Mouse (Mus musculus): Measurements from ENCODE around the gene Mdm2. TPM values are rescaled to one million over a fixed set of nuclear protein-coding genes. Genes with fewer than 3 reads are reported as not detected.

The Mdm2 gene
- polyA plus RNA-seq, 1 experiment from 2014 or later: 19.5 TPM

DNA sequence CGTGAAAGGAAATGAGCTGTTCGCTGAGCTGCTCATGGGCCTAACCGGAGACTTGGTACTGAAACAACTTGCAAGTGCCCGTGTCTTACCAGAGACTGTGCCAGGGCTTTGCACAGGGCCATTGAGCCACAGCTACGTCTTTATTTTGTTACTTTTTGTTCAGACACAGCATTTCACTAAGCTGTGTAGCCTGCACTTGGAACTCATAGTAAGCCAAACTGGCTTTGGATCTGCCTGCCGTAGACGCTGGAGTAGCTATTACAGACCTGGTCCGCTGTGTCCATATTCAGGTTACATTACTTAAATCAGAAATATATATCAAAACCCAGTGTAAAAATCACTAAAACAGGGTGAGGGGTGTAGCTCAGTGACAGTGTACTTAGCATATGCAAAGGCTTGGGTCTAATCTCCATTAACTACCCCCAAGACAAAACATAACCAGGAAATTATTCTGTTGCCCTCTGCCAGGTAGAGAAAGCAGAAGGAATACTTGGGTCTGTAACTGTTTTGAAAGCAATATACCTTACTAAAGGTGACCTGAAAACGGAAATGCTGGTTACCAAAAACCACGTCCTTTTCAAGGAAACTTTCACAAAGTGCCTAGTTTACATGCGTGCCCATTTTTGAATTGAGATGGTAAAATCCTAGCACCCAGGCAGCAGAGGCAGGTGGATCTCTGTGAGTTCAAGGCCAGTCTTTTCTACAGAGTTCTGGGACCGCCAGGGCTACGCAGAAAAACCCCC, 24.5 kb downstream of the Mdm2 start:
- no peak overlapping the region for H3K9ac ChIP-seq
- no peaks in the 10 kb centered on the region for H3K4me1 ChIP-seq (replicated peaks)
- H3K9me3 ChIP-seq (replicated peaks): no peaks in the 10 kb centered on the region
- H3K36me3 ChIP-seq (replicated peaks): peaks cover 31% of the 10 kb centered on the region
- H3K4me3 ChIP-seq (replicated peaks): no peak overlapping the region
- 79% methylated on average over 13 of the region's 13 CpGs for WGBS (ENCODE audit: insufficient replicate concordance)
- no peaks in the 10 kb centered on the region for H3K27me3 ChIP-seq
- no peak overlapping the region for H3K27ac ChIP-seq (replicated peaks)
- no peak overlapping the region for H3K4me2 ChIP-seq
- no peak for ATAC-seq (ENCODE audit: insufficient read depth)

DNA sequence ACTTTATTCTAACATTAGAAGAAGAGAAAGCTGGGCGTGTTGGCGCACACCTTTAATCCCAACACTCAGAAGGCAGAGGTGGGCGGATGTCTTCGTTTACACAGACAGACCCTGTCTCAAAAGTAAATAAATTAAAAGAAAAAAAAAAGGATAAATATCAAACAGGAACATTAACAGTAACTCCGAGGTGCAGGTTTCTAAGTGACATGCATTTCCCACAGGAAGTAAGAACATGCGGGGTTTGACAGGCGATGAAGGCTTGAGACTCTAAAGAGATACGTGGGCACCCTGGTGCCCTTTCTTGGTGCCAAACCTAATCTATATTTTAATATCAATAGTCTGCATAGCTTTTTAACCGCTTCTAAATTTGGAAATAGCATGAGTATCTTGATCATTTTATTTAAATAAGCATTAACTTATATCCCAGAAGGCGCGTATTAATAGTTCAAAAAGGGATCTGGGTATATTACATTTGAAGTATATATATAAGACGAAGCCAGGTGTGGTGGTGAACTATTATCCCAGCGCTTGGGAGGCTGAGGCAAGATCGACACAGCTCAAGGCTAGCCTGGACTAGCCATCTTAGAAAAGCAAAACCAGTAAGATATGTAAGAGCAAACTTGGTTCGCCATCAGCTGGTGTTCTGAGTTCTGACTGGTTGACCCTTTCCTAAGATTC, 25.2 kb downstream of the Mdm2 start:
- WGBS (ENCODE audit: insufficient replicate concordance): 66% methylated on average over 15 of the region's 15 CpGs

GRCm38 (mm10) chr10:117684298-117685170, 26.0 kb downstream of the Mdm2 start:
- no peaks in the 10 kb centered on the region for H3K4me1 ChIP-seq (replicated peaks)
- H3K4me3 ChIP-seq (replicated peaks): no peak overlapping the region
- peaks cover 20% of the 10 kb centered on the region for H3K36me3 ChIP-seq (replicated peaks)
- 58% methylated on average over 19 of the region's 19 CpGs for WGBS (ENCODE audit: insufficient replicate concordance)
- no peak overlapping the region for H3K9ac ChIP-seq
- H3K27ac ChIP-seq (replicated peaks): no peak overlapping the region
- no peak overlapping the region for H3K4me2 ChIP-seq
- H3K27me3 ChIP-seq: no peaks in the 10 kb centered on the region
- ATAC-seq (ENCODE audit: insufficient read depth): no peak
- no peaks in the 10 kb centered on the region for H3K9me3 ChIP-seq (replicated peaks)

More for the DNA sequence above, 25.2 kb downstream of the Mdm2 start:
- no peak overlapping the region for H3K9ac ChIP-seq
- H3K36me3 ChIP-seq (replicated peaks): peaks cover 24% of the 10 kb centered on the region
- H3K9me3 ChIP-seq (replicated peaks): no peaks in the 10 kb centered on the region
- no peak overlapping the region for H3K27ac ChIP-seq (replicated peaks)
- ATAC-seq (ENCODE audit: insufficient read depth): no peak
- no peaks in the 10 kb centered on the region for H3K27me3 ChIP-seq
- H3K4me2 ChIP-seq: no peak overlapping the region
- H3K4me1 ChIP-seq (replicated peaks): no peaks in the 10 kb centered on the region
- no peak overlapping the region for H3K4me3 ChIP-seq (replicated peaks)

GRCm38 (mm10) chr10:117683734-117684037, 26.9 kb downstream of the Mdm2 start:
- 77% methylated on average over 9 of the region's 9 CpGs for WGBS (ENCODE audit: insufficient replicate concordance)
- no peak for ATAC-seq (ENCODE audit: insufficient read depth)
- Histone ChIP-seq H3K36me3 (replicated peaks) (peaks cover 11% of the 10 kb centered on the region; the same call in 1 of the 2 replicates), H3K4me1 (replicated peaks) (peaks cover 3% of the 10 kb centered on the region), H3K27me3 (no peaks in the 10 kb centered on the region), H3K27ac (replicated peaks) (no peak overlapping the region), H3K9me3 (replicated peaks) (no peaks in the 10 kb centered on the region), H3K4me2 (no peak overlapping the region), H3K9ac (no peak overlapping the region), H3K4me3 (replicated peaks) (no peak overlapping the region)

GRCm38 (mm10) chr10:117682858-117683733, 27.5 kb downstream of the Mdm2 start:
- Histone ChIP-seq H3K36me3 (replicated peaks) (peaks cover 5% of the 10 kb centered on the region; the same call in 1 of the 2 replicates), H3K27me3 (no peaks in the 10 kb centered on the region), H3K4me2 (no peak overlapping the region), H3K9ac (no peak overlapping the region), H3K9me3 (replicated peaks) (no peaks in the 10 kb centered on the region), H3K4me3 (replicated peaks) (no peak overlapping the region), H3K4me1 (replicated peaks) (peaks cover 9% of the 10 kb centered on the region), H3K27ac (replicated peaks) (no peak overlapping the region)
- WGBS (ENCODE audit: insufficient replicate concordance): 78% methylated on average over 30 of the region's 30 CpGs
- ATAC-seq (ENCODE audit: insufficient read depth): no peak

DNA sequence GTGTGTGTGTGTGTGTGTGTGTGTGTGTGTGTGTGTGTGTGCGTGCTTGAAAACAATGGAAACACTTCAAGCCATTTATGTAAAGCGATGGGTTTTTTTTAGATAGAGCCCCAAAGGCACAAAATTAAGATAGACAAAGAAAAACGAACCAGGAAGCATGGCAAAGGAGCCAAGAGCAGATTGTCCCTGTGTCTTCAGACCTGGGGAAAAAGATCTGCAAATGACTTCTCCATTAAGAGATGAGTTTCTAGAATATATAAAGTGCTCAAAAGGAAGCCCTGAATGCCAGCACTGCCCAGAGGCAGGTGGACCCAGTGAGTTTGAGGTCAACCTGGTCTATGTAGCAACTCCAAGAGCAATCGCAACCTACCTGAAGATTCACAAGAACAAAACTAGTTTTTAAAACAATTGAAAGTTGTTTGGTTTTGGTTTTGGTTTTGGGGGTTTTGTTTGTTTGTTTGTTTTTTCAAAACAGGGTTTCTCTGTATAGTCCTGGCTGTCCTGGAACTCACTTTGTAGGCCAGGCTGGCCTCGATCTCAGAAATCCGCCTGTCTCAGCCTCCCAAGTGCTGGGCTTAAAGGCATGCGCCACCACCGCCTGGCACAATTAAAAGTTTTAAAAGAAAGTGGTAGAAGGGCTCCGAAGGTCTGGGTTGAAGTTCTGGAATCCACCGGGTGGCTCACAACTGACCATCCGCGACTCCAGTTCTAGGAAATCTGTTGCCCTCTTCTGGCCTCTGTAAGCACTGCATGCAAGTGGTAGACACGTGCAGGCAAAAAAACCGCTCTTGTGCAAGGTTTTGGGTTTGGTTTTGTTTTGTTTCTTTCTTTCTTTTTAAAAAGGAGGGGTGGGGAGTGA, 28.3 kb downstream of the Mdm2 start:
- Histone ChIP-seq H3K36me3 (replicated peaks) (0 out of 2 replicates have a peak, but pooled peaks cover 2% of the 10 kb centered on the region), H3K27ac (replicated peaks) (no peak overlapping the region), H3K4me2 (no peak overlapping the region), H3K4me3 (replicated peaks) (no peak overlapping the region), H3K27me3 (no peaks in the 10 kb centered on the region), H3K9ac (no peak overlapping the region), H3K9me3 (replicated peaks) (no peaks in the 10 kb centered on the region), H3K4me1 (replicated peaks) (peaks cover 17% of the 10 kb centered on the region)
- 55% methylated on average over 14 of the region's 14 CpGs for WGBS (ENCODE audit: insufficient replicate concordance)
- no peak for ATAC-seq (ENCODE audit: insufficient read depth)

GRCm38 (mm10) chr10:117681543-117681942, 29.0 kb downstream of the Mdm2 start:
- 66% methylated on average over 3 of the region's 3 CpGs for WGBS (ENCODE audit: insufficient replicate concordance)

GRCm38 (mm10) chr10:117680868-117681513, 29.6 kb downstream of the Mdm2 start:
- WGBS (ENCODE audit: insufficient replicate concordance): 69% methylated on average over 12 of the region's 12 CpGs
- H3K27me3 ChIP-seq: 0 out of 2 replicates have a peak, but pooled peaks cover 2% of the 10 kb centered on the region
- H3K4me2 ChIP-seq: no peak overlapping the region
- no peak overlapping the region for H3K9ac ChIP-seq
- H3K36me3 ChIP-seq (replicated peaks): 0 out of 2 replicates have a peak, but pooled peaks cover 2% of the 10 kb centered on the region
- no peak overlapping the region for H3K27ac ChIP-seq (replicated peaks)
- no peak overlapping the region for H3K4me3 ChIP-seq (replicated peaks)
- ATAC-seq (ENCODE audit: insufficient read depth): no peak
- no peaks in the 10 kb centered on the region for H3K9me3 ChIP-seq (replicated peaks)
- peaks cover 24% of the 10 kb centered on the region for H3K4me1 ChIP-seq (replicated peaks)

More at GRCm38 (mm10) chr10:117681543-117681942, 29.0 kb downstream of the Mdm2 start:
- Histone ChIP-seq H3K36me3 (replicated peaks) (0 out of 2 replicates have a peak, but pooled peaks cover 2% of the 10 kb centered on the region), H3K4me1 (replicated peaks) (peaks cover 20% of the 10 kb centered on the region), H3K27ac (replicated peaks) (no peak overlapping the region), H3K4me2 (no peak overlapping the region), H3K4me3 (replicated peaks) (no peak overlapping the region), H3K9ac (no peak overlapping the region), H3K27me3 (no peaks in the 10 kb centered on the region), H3K9me3 (replicated peaks) (no peaks in the 10 kb centered on the region)
- no peak for ATAC-seq (ENCODE audit: insufficient read depth)

DNA sequence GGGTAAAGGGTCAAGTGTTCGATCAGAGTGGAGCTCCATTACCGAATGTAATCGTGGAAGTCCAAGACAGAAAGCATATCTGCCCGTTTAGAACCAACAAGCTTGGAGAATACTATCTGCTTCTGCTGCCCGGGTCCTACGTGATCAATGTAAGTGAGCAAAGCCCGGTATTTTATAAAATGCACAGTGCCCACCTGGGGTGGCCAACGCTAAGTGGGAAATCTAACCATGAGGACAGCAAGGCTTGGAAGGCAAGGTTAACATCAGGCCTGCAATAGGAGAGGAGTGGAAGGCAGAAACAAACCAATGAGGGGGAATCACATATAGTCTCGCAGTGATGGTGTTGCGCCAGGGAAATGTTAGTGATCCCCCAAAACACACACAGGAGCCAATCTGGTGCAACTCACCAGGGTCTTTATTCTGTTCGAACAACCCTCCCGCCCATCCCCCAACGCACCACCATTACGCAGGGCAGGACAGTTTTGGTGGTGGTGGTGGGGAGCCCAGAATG, 30.5 kb downstream of the Mdm2 start:
- no peak overlapping the region for H3K4me3 ChIP-seq (replicated peaks)
- no peak overlapping the region for H3K4me2 ChIP-seq
- peaks cover 24% of the 10 kb centered on the region for H3K4me1 ChIP-seq (replicated peaks)
- H3K9me3 ChIP-seq (replicated peaks): no peaks in the 10 kb centered on the region
- 79% methylated on average over 14 of the region's 14 CpGs for WGBS (ENCODE audit: insufficient replicate concordance)
- H3K9ac ChIP-seq: no peak overlapping the region
- 0 out of 2 replicates have a peak, but pooled peaks cover 2% of the 10 kb centered on the region for H3K36me3 ChIP-seq (replicated peaks)
- 0 out of 2 replicates have a peak, but pooled peaks cover 8% of the 10 kb centered on the region for H3K27me3 ChIP-seq
- ATAC-seq (ENCODE audit: insufficient read depth): no peak
- H3K27ac ChIP-seq (replicated peaks): no peak overlapping the region
